Mouse (Mus musculus) CD4-positive, CD25-positive, alpha-beta regulatory T cell, adult 2 months (primary cell): ENCODE results near the gene Agbl3.

Experiments
- DNase-seq: peaks from one replicate; pipeline ENCODE4 v3.0.0-alpha.2; 2012; ENCODE audit warnings: low read depth, low spot score

The Agbl3 gene

DNA sequence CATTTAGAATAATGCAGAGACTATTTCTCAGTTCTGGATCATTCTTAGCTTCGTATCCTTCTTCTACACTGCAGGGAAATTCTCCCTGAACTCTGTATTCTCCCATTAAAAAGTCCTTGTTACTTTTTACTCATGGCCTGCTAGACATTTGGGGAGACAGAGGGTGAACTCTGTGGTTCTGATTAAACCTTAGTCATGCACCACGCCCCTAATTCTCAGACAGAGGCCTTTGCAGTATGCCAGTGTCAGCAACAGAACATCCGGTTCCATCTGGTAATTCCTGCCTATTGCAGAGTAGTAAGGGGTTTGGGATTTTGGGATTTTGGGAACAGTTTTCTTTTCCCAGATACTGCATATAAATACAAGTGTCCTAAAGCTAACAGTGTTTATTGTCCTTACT is 16.6 kb downstream of the Agbl3 start:
- no peak for DNase-seq

DNA sequence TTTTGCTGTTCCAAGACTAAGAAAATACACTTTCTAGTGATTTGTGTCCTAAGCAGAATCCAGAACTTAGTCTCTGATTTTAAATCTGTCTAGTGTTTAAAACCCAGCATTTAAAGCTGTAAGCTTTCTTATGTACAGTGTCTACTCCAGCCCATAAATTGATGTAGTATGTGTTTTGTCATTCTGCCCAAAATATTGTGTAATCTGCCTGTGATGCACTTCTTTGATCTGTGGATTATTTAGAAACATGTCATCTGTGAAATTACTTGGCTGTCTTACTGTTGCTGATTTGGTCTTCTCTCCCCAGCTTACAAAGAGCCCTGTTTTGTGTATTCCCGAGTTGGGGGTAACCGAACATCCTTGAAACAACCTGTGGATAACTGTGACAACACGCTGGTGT is 17.7 kb downstream of the Agbl3 start:
- DNase-seq, result no peak

DNA sequence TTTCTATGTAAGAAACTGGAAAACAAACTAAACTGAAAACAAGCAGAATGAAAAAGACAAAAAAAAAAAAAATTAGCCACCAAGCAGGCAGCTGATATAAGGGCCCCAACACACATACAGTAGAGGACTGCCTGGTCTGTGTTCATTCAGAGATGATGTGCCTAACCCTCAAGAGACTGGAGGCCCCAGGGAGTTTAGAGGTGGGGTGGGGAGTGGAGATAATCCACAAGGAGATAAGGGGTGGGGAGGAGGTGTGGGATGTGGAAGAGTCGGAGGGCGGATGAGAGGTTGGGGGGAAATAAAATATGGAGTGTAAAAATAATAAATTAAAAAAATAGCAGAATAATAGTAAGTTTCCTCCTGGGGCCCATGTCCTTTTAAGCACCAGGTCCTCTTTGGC is 25.4 kb downstream of the Agbl3 start:
- no peak for DNase-seq

DNA sequence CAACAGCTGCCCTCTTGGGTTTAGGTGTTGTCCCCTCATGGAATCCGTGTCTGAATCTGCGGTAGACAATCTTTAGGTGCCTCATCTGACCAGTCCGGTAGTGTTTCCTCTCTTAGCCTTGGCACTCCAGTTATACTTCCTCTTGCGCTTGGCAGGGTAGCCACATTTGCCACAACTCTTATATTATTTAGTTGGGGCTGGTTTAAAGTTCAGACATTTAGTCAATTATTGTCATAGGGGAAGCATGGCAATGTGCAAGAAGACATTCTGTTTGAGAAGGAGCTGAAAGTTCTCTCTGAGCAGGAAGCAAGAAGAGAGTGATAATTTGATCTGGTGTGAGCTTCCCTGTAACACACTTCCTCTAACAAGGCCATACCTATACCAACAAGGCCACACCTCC is 30.4 kb downstream of the Agbl3 start:
- DNase-seq, result no peak

DNA sequence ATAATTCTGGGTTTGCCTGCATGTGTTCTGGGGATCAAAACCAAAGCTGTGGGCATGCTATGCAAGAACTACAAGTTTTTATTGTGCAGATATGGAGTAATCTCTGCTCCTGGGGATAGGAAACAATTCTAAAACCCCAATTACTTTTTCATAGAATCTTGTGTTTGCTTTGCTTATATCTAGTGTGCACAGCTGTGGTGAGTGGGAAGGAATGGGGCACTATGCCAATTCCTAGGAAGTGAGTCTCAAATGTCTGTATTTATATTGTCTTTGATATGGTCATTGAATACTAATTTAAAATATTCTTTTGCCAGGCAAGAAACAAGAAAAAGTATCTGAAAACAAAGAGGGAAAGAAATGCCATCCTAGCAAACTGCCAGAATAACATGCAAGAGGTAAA is 44.2 kb downstream of the Agbl3 start:
- no peak for DNase-seq

DNA sequence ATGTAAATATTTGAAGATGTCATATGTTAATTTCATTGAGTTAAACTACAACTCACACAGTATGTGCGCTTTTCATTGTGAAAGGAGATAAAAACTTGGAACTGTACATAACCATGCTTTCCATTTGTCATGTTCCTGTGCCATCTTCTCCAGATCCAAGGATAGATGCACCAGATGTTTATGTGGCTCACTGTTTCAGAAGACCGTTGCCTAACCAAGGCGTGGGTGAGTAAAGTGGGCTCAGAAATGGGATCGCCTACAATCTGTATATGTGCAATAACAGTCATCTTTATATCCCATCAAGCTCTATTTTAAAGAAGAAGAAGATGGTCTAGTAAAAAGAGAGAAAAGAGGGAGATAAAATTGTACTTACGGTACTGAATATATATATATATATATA is 52.1 kb downstream of the Agbl3 start:
- DNase-seq, result no peak

DNA sequence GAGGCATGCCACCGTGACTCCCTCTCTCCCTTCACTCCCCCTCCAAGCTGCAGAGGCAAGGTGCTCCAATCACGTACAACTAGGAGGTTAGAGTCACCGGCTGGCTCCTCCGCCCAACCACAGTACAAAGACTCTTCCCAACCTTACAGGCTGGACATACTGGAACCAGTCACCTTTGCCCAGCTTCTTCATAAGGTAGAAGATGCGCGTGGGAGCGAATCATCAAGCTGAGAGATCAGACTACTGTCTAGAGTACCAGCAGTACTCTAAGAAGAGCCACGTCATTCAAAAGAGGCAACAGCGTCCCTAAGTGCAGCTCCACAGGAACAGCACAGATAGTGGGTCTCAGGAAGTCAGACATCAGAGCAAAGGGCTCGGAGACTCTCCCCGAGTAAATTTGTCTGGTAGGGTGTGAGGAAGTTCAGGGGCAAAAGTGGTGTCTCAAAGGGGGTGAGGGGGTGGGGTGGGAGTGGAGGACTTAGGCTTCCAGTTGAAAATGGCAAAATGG is 81.4 kb downstream of the Agbl3 start:
- DNase-seq, result peak; percentile 45

DNA sequence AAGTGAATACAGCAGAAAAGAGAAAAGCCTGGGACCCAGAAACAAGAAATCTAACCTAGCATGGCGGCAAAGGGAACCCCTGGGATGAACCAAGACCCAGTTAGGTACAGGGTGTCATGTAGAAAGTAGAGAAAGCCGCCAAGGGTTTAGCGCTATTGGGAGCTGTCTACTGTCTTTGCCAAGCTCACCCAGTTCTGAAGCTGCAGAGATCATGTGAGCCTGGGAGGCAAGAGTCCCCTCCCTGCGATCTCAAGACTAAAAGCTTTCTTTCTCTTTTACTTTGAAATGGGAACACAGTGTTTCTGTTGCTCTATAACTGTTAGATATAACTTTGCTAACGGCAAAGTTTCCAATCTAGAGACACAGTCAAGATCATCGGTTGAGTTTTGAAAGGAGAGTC is 82.1 kb downstream of the Agbl3 start:
- peak; percentile 70 for DNase-seq

DNA sequence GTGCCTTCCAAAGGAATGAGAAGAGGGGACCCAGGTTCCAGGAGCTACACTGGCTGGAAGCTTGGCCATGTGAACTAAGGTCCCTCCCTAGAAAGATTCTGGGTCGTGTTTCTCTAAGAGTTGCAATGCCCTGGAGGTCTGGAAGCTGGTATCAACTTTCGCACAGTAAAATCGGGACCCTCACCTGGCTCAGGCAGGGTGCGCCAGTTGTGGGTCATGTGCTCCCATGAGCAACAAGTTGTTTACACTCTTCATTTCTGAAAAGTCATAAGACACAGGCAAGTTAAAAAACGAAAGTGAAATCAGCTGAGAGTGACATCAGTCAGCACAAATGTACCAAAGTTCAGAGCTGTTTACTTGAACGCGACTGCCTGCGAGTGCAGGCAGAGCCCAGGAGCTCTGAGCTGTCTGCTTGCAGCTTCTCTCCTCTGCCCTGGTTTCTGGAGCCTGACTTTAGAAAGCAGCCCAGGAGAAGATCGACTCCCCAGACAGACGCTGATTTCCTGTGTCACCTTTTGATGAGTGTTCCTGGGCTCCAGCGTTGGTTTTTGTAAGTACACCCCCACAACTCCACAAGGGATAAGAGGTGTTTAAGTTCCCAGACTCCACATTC is 82.7 kb downstream of the Agbl3 start, which contains the start of gene Tmem140:
Gene Tmem140, plus strand, starts transcription at position 356 of the 613 bp plus-strand sequence.
- peak; percentile 81 for DNase-seq

DNA sequence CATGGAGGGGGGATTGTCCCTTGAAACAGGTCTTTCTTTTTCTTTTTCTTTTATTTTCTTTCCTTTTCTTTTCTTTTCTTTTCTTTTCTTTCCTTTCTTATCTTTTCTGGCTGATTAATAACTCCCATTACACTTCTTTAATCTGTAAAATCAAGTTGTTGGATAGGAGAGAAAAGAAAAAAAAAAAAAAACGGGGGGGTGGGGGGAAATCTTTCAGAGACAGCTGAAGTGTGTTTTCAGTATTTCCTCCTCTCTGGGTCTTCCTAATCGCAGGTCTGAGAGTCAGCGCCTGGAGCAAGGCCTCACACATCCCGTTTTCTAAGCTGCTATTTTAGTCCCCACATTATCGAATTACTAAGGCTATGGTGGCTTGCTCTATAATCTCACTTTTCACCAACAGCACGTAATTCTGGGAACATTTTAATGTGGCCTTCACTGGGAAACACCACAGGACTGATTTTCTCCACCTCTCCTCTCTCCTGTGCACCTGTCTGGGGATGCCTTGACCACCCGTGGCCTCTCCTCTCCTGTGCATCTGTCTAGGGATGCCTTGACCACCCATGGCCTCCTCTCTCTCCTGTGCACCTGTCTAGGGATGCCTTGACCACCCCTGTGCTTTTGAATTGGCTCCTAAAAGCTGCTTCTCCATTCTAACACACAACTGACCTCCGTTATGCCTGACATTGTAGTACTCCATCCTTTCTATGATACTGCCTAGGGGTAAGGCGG is 83.7 kb downstream of the Agbl3 start:
- DNase-seq, result no peak

DNA sequence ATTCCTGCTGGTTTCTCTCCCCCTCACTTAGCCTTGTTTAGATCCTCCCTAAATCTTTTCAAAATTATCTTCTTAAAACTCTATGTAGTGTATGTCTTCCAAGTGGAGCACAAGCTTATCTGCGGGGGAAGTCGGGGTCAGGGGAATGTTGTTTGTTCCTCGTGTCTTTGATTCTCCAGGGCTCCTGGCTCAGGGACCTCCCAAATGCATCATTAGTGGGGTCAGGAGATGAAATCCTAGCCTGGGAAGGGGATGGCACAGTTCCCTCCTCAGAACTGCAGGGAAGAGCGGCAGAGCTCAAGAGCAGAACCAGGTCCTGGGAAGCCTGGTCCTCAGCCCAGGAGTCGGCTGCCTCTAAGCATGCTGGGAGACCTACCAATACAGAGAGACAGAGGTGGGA is 85.0 kb downstream of the Agbl3 start:
- no peak for DNase-seq

DNA sequence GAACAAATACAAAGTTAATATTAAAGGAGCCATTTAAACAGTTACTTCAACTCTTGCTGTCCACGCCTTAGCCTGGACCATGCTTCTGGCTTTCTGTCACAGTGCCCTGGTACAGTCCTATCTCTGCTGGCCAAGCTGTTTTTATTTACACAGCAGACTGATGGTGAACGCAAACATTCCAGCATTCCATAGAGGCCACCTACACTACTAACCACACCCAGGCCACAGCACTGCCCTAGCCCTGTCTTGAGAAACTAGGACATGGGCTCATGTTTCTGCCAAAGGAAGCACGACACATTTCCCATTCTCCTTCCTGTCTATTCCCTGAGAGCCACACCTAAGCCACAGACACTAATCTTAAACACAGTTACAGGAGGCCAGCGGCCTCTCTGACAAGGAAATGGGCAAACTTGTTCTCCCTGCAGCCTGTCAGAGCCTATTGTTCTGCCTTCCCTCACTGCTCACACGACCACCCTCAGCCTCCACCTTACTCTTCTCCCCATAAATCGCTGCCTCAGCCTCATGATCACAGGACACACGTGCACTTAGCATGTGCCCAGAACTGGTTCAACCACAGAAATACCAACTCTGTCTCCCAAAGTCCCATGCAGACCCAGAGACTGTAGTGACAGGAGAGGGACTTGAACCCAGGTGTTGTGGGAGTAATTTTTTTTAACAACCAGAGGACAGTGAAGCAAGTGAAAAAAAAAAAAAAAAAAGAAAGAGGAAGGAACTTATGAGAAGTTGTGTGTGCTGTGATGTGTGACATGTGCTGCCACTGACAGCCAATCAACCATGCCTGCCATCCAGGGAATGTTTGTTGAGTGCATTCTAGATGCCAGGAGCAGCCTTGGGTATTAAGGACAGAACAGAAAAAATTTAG is 85.7 kb downstream of the Agbl3 start:
- no peak for DNase-seq

DNA sequence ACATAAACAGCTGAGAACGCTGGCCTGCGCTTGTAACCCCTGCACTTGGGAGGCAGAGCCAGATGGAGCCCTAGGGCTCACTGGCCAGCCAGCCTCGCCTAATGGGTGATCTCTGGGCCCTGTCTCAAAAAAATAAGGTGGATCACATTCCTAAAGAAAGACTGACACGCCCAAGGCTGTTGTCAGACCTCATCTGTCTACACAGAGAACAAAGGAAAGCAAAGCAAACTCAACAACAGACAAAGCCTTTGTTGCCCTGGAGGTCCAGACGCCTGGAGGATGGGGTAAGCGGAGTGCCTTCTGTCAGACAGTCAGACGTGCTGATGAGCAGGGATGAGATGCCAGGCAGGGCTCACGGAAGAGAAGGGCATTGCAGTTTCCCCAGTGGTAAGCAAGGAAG is 86.6 kb downstream of the Agbl3 start:
- no peak for DNase-seq

DNA sequence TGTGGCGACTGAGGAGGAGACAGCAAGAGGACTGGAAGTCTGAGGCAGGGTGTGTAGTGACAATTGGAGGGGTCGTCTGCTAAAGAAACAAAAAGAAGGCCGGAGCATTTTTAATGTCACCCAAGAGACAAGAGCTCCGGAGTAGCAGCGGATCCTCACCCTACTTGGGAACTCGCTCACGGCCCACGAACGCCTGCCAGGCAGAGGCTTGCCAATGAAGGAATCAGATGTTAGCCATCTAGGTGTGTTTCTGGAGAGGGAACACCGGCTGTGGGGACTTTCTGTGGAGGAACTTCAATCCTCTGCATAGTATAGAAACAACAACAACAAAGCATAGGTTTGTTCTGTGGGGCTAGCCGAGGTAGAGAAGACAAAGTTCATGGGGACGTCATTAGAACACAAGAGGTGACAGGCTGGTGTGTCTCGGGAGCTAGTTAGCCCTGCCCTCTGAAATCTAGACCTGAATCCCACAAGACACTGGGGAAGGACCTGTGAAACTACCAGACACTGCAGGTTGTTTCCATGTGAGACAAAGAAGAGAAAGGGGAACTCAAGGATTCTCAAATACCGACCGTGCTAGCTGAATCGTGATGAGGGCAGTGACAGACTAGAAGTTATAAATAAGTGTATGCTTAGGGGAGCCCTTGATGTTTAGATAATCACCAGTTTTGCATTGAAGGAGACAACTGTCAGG is 87.2 kb downstream of the Agbl3 start:
- no peak for DNase-seq

DNA sequence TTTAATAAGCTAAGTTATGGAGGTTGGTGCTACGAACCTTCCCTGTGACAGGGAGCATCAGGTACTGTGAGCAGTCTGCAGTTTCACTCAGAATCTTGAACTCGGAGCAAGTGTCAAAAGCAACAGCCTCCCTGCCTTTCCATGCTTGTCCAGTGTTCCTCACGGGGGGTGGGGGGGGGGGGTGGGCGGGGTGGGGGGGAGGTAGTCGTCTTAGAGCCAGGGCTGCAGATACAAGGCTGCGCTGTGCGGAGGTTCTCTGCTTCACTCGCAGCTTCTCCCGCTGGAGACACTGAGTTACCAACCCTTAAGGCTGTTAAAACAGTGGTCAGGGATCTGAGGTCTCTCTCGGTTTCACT is 87.7 kb downstream of the Agbl3 start:
- no peak for DNase-seq

DNA sequence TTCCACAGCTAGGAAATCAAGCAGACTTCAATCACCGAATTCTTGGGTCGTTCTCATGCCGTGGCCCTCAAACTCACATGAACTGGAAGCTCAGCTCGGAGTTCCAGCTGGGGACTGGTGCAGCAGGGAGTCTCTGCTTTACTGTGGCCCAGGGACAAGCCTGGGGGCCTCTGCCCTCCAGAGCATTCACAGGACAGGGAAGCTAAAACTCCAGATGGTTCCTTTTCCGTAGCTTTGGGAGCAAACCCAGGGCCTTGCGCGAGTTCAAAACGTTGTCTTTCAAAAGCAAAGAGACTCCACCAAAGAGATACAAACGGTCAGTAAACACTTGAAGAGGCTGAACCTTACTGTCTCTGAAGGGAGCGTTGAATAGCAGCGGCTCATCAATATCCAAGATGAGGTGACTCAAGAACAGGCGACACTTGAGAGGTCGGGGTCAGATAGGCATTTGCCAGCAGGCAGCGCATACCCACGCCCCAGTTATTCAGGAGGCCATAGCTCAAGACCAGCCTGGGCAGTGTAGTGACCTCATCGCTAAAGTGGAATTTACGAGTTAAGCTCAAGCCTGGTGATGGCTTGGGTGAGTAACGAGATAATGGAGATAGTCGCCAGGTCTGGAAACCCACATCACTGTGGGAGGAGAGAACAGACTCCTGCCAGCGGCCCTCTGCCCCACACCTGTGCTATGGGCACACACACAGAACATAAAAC is 88.4 kb downstream of the Agbl3 start:
- no peak for DNase-seq

DNA sequence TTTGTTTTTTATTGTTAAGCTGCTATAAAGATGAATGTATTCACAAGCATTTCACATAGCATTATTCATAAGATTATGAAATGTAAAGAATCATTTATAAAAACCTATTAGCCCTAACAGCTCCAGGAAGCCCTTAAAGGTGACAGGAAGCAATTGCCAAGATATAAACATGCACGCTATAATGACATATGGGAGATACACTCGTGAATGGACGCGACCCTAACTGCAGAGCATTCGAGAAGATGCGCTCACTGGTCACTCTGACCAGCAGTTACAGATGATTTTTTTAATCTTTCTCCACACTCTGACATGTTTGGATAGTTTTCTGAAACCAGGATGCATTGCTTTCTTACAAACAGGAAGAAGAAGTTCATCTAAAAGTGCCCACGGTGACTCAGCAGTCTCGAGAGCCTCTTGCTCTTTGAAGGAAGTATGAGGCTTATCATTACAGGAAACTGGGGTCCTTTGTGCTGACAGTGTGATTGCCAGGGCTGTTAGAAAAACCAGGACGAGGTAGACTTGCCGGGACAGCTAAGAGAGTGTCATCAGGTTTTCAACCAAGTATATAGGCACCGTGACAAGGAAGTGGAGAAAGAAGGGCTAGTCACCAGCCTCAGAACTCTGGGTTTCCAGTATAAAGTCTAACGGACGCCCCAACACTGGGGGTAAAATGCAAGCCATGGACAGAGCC is 89.1 kb downstream of the Agbl3 start:
- peak; percentile 63 for DNase-seq

DNA sequence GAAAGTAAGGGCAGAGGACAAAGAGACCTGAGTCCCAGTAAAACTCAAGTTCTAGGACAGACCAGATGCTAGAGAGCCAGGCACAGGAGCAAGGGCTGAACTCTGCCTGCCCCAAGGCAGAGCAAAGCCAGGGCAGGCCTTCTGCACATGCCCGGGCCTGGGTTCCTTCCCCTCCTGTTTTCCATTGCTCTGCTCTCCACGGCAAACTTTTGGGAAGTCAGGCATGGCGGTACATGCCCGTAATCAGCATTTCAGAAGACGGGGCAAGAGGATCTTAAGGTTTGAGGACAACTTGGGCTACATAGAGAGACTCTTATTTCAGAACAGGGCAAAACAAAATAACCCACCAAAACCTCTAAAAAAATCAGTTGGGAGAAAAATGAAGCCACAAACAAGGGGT is 89.9 kb downstream of the Agbl3 start:
- no peak for DNase-seq

DNA sequence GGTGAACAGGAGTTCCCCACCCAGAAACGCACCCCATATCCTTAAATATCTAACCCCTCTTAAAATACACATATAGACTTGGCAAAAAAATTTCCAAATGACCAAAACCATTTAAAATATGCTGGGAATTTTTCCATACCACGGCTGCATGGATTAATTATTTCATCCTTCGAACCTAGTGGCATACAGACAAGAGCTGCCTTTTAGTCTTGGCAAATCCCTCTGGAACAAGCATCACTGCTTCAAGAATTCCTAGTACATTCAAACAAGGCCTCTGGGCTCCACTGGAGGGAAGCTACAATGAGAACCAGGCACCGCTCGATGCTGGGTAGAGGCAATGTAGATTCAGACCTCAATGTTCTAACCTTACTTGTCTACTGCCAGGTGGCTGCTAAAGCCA is 90.5 kb downstream of the Agbl3 start:
- DNase-seq, result no peak

DNA sequence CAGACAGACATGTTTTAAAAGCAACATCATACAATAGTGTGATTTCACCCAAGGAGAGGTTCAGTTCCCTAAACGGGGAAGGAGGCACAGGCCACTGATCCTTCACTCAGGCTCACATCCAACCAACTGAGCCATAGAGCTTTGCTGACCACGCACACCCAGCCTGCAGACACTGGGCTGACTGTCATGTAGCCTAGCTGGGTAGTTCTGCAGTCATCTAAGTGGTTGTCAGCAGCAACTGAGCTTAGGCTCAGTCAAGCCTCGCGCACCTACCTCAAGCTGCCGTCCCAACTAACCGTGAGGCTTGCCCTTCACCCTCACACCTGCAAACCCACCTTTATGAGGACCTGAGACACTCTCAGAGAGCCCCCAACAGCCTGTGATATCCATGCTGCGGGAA is 91.7 kb downstream of the Agbl3 start:
- no peak for DNase-seq

DNA sequence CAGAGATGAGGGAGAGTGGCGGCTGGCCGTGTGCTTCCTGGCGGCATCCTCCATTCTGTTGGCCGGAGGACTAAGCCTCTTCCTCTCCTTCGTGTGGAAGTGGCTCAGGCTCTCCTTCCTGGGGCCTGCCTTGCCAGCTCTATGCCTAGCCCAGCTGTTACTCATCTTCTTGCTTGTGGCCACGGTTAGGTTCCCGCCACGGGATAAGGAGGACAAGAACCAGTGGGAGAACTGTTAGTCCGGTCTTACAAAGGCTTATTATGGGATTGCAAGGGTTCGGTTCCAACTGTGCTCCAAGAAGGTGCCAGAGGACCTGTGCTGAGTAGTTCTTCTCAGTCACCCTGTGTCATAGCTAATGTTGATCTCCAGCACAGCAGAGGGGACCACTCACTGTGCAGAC is 92.6 kb downstream of the Agbl3 start:
- DNase-seq, result no peak
